Mouse (Mus musculus): ENCODE data around the gene Rgs3.

DNA sequence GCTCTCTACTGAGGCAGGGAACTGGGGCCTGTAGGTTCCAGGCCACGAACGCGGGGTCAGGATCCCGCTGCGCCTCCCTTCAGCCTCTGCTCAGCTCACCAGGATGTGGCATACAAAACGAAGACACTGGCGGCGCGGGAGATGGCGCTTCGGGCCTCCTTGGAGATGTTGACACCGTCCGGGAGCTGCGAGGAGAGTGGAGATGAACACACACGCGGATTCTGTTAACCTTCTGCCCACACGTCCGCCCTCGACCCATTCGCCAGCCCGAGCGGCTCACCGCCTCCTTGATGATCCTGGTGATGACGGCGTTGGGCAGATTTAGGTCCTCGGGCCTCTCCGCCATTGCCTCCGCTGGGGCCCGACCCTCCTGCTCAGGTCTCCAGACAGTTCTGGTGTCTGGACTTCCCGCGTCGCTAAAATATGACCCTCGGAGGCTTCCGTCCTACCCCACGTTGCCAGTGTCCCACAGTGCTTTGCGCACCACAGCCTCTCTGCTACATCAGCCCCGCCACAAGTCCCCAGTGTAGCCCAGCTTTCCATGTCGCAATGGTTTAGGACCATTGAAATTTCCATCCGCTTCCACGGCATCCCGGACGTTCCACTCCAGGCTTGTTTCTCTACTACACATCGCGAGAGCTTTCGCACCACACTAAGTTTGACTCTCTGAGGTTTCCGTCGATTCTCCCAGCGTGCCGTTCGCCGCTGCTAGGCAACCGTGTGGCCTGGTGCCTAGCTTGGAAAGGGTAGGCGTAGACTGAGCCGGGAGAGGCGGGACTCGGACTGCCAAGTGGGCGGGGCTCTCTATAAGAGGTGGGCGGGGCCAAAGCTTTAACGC is 34.8 kb upstream of the Rgs3 start, which contains the start of the genes Pole3 and 4933430I17Rik:
- TF ChIP-seq CTCF (IDR thresholded peaks at IDR 0.05; ENCODE audit: borderline replicate concordance, insufficient read depth, low read length) (no peak), POLR2A (IDR thresholded peaks at IDR 0.05; ENCODE audit: low read depth, low read length) (peak; percentile 49; the same call in 1 of the 2 replicates)
